Mouse (Mus musculus): Measurements from ENCODE around the gene Bcl2. TPM values are rescaled to one million over a fixed set of nuclear protein-coding genes. Genes with fewer than 3 reads are reported as not detected.

The Bcl2 gene
- total RNA-seq, 2 experiments from 2014 or later, result 9.6 to 10.9 TPM

- intact Hi-C loops (cut with DNase I), result loop anchor here (10.0 kb wide), 1 partner anchor 178 kb away; no protein-coding TSS in a partner anchor
- DNase-seq (ENCODE audit: extremely low spot score in 1 of 2, low spot score in 2 of 2), result peak; percentile 34 to 50
Observed at GRCm38 (mm10) chr1:106602941-106603340, 111.1 kb downstream of the Bcl2 start.

- intact Hi-C loops (cut with DNase I), result loop anchor here (10.0 kb wide), 1 partner anchor 178 kb away; no protein-coding TSS in a partner anchor
Observed at GRCm38 (mm10) chr1:106602536-106602935, 111.5 kb downstream of the Bcl2 start.

GRCm38 (mm10) chr1:106601247-106601646 is 112.8 kb downstream of the Bcl2 start:
- intact Hi-C loops (cut with DNase I), result loop anchor here (10.0 kb wide), 1 partner anchor 176 kb away; no protein-coding TSS in a partner anchor
- DNase-seq (ENCODE audit: extremely low spot score in 1 of 2, low spot score in 2 of 2), result no peak

More at GRCm38 (mm10) chr1:106602536-106602935, 111.5 kb downstream of the Bcl2 start:
- no peak for DNase-seq (ENCODE audit: extremely low spot score in 1 of 2, low spot score in 2 of 2)

GRCm38 (mm10) chr1:106600841-106601240 is 113.2 kb downstream of the Bcl2 start:
- intact Hi-C loops (cut with DNase I), result loop anchor here (10.0 kb wide), 1 partner anchor 176 kb away; no protein-coding TSS in a partner anchor
- no peak for DNase-seq (ENCODE audit: extremely low spot score in 1 of 2, low spot score in 2 of 2)

GRCm38 (mm10) chr1:106598292-106598583 is 115.8 kb downstream of the Bcl2 start:
- intact Hi-C loops (cut with DNase I), result no loop called here

GRCm38 (mm10) chr1:106597575-106598291 is 116.3 kb downstream of the Bcl2 start:
- no peak for DNase-seq (ENCODE audit: extremely low spot score in 1 of 2, low spot score in 2 of 2)
- intact Hi-C loops (cut with DNase I), result no loop called here

More at GRCm38 (mm10) chr1:106598292-106598583, 115.8 kb downstream of the Bcl2 start:
- DNase-seq (ENCODE audit: extremely low spot score in 1 of 2, low spot score in 2 of 2), result no peak

- intact Hi-C loops (cut with DNase I), result no loop called here
- DNase-seq (ENCODE audit: extremely low spot score in 1 of 2, low spot score in 2 of 2), result no peak
Observed at GRCm38 (mm10) chr1:106596380-106596779, 117.7 kb downstream of the Bcl2 start.

GRCm38 (mm10) chr1:106595286-106595885 is 118.7 kb downstream of the Bcl2 start:
- intact Hi-C loops (cut with DNase I), result no loop called here

GRCm38 (mm10) chr1:106591180-106591774 is 122.8 kb downstream of the Bcl2 start:
- DNase-seq (ENCODE audit: extremely low spot score in 1 of 2, low spot score in 2 of 2), result no peak
- intact Hi-C loops (cut with DNase I), result no loop called here

More at GRCm38 (mm10) chr1:106595286-106595885, 118.7 kb downstream of the Bcl2 start:
- DNase-seq (ENCODE audit: extremely low spot score in 1 of 2, low spot score in 2 of 2), result no peak

- intact Hi-C loops (cut with DNase I), result no loop called here
- no peak for DNase-seq (ENCODE audit: extremely low spot score in 1 of 2, low spot score in 2 of 2)
Observed at GRCm38 (mm10) chr1:106589141-106589540, 124.9 kb downstream of the Bcl2 start.

- no peak for DNase-seq (ENCODE audit: extremely low spot score in 1 of 2, low spot score in 2 of 2)
- intact Hi-C loops (cut with DNase I), result no loop called here
Observed at GRCm38 (mm10) chr1:106587866-106588470, 126.1 kb downstream of the Bcl2 start.

GRCm38 (mm10) chr1:106586761-106587160 is 127.3 kb downstream of the Bcl2 start:
- no peak for DNase-seq (ENCODE audit: extremely low spot score in 1 of 2, low spot score in 2 of 2)
- intact Hi-C loops (cut with DNase I), result no loop called here

- DNase-seq (ENCODE audit: extremely low spot score in 1 of 2, low spot score in 2 of 2), result no peak
- intact Hi-C loops (cut with DNase I), result no loop called here
Observed at GRCm38 (mm10) chr1:106585349-106585748, 128.7 kb downstream of the Bcl2 start.

- intact Hi-C loops (cut with DNase I), result no loop called here
- peak; percentile 30 to 31 for DNase-seq (ENCODE audit: extremely low spot score in 1 of 2, low spot score in 2 of 2)
Observed at GRCm38 (mm10) chr1:106584824-106585223, 129.2 kb downstream of the Bcl2 start.

- intact Hi-C loops (cut with DNase I), result no loop called here
- DNase-seq (ENCODE audit: extremely low spot score in 1 of 2, low spot score in 2 of 2), result no peak
Observed at GRCm38 (mm10) chr1:106584273-106584672, 129.8 kb downstream of the Bcl2 start.

- intact Hi-C loops (cut with DNase I), result no loop called here
- DNase-seq (ENCODE audit: extremely low spot score in 1 of 2, low spot score in 2 of 2), result no peak
Observed at GRCm38 (mm10) chr1:106583245-106584241, 130.5 kb downstream of the Bcl2 start.

GRCm38 (mm10) chr1:106582810-106583209 is 131.3 kb downstream of the Bcl2 start:
- intact Hi-C loops (cut with DNase I), result no loop called here

GRCm38 (mm10) chr1:106581812-106582211 is 132.3 kb downstream of the Bcl2 start:
- DNase-seq (ENCODE audit: extremely low spot score in 1 of 2, low spot score in 2 of 2), result no peak
- intact Hi-C loops (cut with DNase I), result no loop called here

More at GRCm38 (mm10) chr1:106582810-106583209, 131.3 kb downstream of the Bcl2 start:
- no peak for DNase-seq (ENCODE audit: extremely low spot score in 1 of 2, low spot score in 2 of 2)
